Mouse (Mus musculus) liver, adult (tissue): ENCODE data around the gene Fto.

ENCODE experiments used
- GATA4 ChIP-seq: IDR thresholded peaks from 2 replicates; pipeline ENCODE4 v1.6.1; 2014; ENCODE audit warnings: mild to moderate bottlenecking, low read length; ENCODE audit not compliant: insufficient replicate concordance

The Fto gene

DNA sequence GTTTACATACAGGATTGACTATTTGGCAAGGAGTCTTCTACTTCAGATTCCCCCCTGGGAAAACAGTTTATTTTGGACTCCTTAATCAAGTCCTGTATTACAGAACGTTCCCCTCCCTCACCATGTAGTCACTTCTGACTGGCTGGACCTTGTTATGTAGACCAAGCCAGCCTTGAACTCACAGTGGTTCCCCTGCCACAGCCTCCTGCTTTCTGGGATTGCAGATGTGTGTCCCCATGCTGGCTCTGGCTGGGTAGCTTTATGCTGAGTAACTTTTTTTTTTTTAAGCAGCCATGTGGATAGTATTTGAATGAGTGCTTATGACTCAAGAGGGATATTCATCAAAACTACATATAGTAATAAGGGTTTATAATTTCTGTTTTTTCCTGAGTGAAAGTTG is 27.4 kb downstream of the Fto start:
- TF ChIP-seq GATA4 = no peak

DNA sequence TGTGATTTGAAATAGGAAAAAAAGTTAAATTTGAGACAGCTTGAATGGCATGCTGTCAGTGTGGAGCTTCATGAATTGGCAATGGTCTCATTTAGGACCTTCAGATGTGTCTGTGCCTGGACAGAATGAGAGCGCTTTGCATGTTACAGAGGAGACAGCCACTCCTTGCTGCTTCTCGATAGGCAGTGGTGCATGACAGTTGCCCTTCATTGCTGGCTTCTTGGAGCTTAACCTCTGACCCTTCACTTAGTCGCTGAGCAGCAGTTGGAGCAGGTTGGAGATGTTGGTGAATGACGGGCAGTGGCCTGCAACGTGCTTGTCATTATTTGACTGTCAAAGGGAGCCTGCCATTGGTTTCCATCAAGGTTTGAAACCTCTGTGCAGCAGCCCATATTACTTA is 28.9 kb downstream of the Fto start:
- no peak for TF ChIP-seq GATA4

DNA sequence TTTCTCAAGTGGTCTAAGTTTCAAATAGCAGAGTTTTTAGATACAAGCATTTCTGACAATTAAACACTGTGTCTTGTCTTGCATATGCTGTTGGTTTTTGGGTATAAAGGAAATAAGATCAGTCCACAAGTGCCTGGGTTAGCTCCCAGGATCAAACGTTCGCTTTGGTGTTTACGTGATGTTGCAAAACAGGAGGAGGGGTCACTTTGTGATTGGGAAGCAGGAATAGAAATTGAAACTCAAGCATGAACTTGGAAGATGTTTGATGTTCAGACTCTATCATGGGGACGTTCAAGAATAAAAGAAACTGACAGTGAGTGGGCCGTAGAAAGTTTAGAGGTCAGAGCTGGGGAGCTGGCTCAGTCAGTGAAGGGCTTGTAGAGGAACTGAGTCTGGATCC is 29.5 kb downstream of the Fto start:
- TF ChIP-seq GATA4 = no peak

DNA sequence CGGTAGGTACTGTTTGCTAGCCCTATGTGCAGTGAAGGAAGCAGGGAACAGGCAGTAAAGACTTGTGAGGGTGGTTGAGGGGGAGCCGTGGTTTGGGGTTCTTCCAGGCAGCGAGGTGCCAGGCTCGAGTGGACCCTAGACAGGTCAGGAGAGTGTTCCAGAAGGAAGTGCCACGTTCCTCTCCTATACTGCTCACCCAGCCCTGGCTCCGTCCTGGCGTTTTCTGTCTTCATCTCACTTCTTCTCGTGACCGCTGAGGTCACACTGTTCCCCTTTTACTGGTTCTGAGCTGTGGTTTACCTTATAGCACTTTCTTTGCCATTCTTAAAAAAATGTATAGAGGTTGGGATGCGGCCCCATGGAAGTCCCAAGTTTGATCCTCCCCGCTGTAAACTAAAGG is 31.3 kb downstream of the Fto start:
- no peak for TF ChIP-seq GATA4

DNA sequence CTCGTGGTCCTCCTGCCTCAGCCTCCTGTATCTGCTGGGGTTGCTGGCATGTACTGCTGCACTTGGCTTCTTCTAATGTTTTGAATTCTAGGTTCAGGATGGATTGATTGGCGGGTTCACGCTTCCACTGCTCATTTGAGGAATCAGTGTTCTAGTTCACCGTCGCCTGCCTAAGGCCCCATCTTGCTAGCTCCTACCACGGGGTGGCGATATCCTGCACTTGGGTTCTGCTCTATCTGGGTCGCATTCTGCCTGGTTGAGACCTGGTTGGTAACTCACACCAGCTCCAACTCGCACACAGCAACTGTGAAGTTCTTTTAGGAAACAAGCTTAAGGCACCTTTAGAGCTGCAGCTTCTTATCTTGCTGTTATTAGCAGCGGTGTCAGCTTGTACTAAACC is 33.8 kb downstream of the Fto start:
- TF ChIP-seq GATA4 = no peak

DNA sequence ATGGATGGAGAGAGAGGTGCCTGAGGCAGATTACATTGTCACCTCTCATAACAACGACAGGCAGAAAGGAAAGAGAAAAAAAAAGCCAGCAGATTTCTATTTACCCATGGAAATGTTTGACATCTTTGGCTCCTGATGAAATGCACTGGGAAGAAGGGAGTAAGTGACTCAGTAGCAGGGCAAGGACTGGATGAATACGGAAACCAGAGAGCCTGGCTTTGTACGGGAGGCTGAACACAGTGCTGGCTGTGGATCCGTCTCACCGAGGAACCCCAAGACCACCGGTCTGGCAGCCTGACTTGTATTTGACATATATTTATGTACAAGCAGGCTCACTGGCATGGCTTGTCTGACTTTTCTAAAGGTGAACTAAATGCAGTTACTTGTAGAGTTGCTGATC is 34.3 kb downstream of the Fto start:
- no peak for TF ChIP-seq GATA4

DNA sequence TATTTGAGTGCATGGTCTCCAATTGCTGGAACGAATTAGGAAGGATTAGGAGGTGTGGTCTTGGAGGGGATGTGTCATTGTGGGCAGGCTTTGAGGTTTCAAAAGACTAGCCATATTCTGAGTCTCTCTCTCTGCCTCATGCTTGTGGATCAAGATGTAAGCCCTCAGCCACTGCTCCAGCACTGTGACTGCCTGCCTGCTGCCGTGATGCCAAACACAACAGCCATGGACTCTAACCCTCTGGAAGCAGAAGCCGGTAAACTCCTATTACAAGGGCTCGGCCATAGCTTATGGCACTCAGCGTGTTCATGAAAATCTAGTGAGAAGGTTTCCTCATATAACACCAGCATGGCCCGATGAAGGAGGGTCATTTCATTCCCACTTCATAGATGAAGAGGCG is 36.5 kb downstream of the Fto start:
- no peak for TF ChIP-seq GATA4

DNA sequence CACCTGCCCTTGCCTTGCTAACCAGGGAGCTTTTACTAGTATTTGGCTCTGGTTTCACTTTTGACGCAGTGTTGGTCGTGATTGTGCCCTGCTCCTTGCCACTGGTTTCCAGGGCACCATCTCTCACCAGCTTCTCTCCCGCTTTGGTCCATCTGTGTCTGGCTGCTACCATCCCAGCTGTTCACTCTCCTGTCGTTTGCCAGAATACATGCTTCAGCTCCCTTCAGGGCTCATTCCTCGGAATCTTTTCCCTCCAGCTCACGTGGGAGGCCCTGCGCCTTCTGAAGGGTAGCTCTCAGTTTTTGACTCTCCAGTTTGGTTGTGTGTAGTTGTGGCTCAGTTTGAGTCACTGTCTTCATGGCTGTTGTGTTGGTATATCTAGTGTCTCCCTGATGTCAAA is 37.3 kb downstream of the Fto start:
- TF ChIP-seq GATA4 = no peak

DNA sequence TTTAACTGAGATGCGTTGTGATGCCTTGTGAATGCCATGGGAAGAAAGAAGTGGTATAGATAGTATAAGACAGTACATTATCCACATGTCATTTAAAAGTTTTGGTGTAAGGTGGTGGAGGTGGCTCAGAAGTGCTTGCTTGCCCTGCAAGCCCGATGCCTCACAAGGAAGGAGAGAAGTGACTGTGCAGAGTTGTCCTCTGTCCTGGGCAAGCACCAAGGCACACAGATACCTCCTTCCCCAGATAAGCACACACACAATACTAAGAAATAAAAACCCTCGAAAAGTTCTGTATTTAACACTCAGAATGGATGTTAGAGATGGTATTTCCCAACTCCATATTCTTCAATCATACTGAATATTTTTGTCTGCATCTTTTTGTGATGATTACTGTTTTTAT is 39.3 kb downstream of the Fto start:
- TF ChIP-seq GATA4 = no peak

DNA sequence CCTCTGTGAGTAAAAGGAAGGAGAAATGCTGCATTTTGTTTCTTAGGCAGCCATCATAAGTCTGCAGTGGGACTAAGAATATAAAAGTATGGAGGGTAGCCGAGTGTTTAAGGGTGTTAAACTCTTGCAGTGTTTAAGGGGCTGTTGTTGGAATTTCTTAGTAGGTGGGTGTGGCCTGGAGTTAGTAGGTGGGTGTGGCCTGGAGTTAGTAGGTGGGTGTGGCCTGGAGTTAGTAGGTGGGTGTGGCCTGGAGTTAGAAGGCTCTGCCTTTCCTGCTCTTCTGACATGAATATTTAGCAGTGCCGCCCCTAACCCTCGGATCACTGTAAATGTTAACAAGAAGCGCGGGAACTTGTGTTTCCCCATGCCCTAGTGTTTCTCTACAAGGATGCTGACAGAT is 39.7 kb downstream of the Fto start:
- no peak for TF ChIP-seq GATA4

DNA sequence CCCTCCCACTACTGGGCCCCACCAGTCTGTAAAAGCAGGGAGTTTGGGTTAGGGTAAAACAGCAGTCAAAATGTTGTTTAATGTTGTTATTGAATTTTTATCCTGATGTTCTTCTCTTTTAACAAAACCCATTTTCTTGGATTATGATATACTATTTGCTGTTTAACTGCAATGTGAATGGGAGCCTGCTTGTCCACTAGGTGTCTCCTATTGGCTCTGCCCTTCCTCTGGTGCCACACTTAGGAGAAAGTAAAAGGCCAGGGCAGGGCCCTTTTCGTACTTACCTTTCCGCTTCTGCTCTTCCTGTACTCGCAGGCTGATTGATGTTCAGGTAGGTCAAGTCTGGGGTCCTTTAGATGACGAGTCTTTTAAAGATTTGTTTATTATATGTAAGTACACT is 40.6 kb downstream of the Fto start:
- TF ChIP-seq GATA4 = no peak

DNA sequence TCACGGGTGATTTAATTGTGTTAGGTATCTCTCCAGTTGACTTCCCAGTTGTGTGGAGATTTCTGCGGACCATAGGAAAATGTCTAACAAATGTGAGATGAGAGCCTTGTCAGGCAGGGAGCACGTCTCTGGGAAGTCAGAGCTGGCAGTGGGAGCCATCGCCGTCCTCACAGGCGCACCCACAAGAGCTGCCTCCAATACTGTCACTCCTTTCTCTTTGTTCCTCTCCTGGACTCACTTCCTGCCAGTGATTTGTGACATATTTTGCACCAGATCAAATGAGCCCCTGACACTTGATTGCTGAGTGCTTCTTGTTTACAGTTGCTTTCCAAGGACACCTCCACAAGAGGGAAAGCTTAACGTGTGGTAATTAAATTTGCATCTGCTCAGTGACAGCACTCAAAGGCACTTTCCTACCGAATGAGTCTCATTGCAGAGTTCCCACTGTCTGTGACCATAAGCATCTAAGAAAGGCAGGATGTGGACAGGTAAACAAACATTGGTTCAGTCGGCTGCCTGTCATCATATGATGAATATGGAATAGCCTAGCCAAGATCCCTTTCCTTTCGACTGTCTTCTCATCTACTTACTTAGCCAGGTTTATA is 42.1 kb downstream of the Fto start:
- no peak for TF ChIP-seq GATA4

DNA sequence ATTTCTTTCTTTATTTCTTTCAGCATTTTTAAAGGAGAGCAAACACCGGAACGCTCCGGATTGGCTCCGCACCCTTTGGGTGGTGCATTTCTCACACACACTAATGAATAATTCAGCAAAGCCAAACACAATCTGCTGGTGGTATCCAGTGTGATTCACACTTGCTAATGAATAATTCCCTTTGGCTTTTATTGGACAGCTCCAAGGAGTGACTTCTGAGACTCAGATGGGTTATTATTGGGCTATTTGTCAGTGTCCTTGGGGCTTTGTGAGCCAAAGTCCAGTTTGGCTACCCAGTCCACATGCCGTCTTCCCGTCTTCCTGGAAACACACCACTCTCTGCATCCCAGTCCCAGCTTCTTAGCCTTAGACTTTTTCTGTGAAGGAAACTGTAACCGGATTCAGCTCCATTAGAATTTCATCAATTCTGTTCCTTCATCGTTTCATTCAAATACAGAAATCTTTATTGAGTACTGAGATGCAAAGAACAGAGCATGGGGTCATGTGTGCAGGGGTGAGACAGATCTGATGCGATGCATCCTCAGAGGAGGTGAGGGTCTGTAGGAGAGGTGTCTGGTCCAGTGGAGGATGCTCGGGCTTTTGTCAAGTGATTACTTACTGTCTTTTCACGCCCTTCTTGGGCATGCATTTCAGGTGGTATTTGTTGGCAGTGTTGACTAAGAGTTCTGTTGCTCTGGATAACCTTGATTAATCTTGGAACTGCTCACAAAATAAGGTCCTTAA is 42.8 kb downstream of the Fto start:
- no peak for TF ChIP-seq GATA4

DNA sequence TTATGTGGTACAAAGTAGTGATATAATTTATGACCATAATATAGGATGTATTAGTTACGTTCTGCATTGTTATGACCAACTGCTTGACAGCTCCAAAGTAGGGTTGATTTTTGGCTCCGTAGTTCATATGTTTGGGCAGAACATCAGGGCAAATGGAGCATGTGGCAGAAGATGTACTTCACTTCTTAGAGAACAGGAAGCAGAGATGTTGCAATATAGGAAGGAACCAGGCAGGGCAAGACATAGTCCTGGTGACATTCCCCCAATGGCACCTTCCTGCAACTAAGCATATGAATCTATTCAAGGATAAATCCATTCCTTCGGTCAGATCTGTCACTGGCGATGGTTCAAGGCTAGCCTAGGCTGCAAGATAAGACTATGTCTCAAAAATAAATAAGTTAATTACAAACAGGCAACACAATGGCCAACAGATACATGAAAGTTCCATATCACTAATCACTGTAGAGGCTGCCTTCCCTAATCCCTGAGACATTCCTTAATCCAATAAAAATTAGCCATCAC is 44.2 kb downstream of the Fto start:
- TF ChIP-seq GATA4 = no peak

DNA sequence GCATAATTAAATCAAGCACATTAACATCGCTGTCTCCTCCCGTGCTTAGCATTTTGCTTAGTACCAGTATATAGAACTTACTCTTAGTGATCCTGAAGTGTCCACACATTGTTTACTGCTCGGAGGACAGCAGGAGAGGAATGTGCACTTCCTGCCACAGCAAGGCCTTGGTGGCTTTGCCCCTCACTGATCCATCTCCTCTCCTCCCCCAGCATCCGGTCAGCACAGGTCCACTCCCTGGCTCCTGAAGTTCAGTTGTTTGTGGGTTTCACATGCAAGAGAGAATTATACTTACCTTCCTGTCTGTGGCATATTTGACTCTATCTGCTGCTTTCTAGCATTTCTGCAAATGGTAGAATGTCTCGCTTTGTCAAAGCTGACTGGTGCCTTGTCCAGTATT is 44.7 kb downstream of the Fto start:
- no peak for TF ChIP-seq GATA4

DNA sequence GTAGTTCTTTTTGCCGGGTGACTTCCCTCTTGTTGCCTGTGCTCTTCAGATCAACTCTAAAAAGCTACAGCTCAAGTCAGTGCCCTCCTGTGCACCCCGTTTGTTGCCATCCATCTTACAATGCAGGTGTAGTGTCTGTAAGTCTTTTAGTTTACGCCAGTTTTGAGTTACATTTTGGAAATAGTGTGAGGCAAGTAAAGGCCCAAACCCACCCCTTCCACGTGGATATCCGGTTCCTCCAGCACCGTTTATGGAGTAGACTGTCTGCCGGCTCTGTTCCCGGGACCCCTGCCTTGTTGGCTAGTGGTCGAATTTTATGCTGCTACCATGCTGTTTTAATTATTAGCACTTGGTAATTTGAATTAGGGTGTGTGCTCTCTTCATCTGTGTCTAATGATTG is 46.2 kb downstream of the Fto start:
- no peak for TF ChIP-seq GATA4
